Comparison of ENCODE assay signal across 10 mouse cellular contexts in the genomic region with DNA sequence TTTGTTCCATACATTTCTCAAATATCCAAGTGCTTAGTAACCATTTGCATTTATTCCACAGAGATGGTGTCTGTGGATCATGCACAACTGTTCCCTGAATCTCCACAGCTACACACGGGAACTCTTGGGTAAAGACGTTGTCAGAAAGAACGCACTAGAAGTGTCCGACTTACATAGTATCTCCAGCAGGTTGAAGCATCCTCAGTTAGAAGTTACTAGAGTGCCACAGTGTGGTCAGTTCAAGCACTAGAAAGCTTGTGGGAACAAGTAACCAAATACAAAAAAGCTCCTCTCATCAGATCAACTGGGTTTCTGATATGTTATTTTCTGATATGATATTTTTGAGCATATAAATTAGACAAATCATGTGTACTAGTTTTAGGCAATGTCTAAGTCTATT.
DNase-seq lines count a peak whose midpoint lies in the region; ATAC-seq and TF ChIP-seq lines count a peak whose summit lies in the region.
"Had no signal": no experiment of that assay in that cellular context is flagged by ENCODE, and none has a peak within 500 bp of the region (broad histone marks: within the 10 kb centered on the region; RNA-seq: fewer than 3 reads in every experiment).

No protein-coding gene starts in this region.

- H3K27ac ChIP-seq in forebrain, embryonic 13.5 days, result no peak overlapping the region
- H3K27ac ChIP-seq in forebrain, embryonic 12.5 days, result no peak overlapping the region
- no peak overlapping the region for H3K27ac ChIP-seq in limb, embryonic 14.5 days (replicated peaks; ENCODE audit: low read depth, low read length)
- H3K27ac ChIP-seq: liver, embryonic 15.5 days; neural tube, embryonic 12.5 days had no signal

- H3K36me3 ChIP-seq in forebrain, embryonic 13.5 days (ENCODE audit: poor library complexity, severe bottlenecking), result no peaks in the 10 kb centered on the region
- no peaks in the 10 kb centered on the region for H3K36me3 ChIP-seq in forebrain, embryonic 12.5 days (replicated peaks)
- no peaks in the 10 kb centered on the region for H3K36me3 ChIP-seq in limb, embryonic 14.5 days (ENCODE audit: control insufficient read depth, insufficient read depth, low read length)
- H3K36me3 ChIP-seq: liver, embryonic 15.5 days; neural tube, embryonic 12.5 days had no signal

- H3K4me1 ChIP-seq in forebrain, embryonic 13.5 days, result no peaks in the 10 kb centered on the region
- no peaks in the 10 kb centered on the region for H3K4me1 ChIP-seq in forebrain, embryonic 12.5 days
- H3K4me1 ChIP-seq in limb, embryonic 14.5 days (ENCODE audit: control insufficient read depth, insufficient read depth, low read length), result no peaks in the 10 kb centered on the region
- H3K4me1 ChIP-seq: liver, embryonic 15.5 days; neural tube, embryonic 12.5 days had no signal

- no peak overlapping the region for H3K4me3 ChIP-seq in forebrain, embryonic 13.5 days
- H3K4me3 ChIP-seq in forebrain, embryonic 12.5 days (replicated peaks), result no peak overlapping the region
- no peak overlapping the region for H3K4me3 ChIP-seq in limb, embryonic 14.5 days (replicated peaks; ENCODE audit: low read length)
- H3K4me3 ChIP-seq: liver, embryonic 15.5 days; neural tube, embryonic 12.5 days had no signal

- intact Hi-C loops in left cerebral cortex, postnatal 4 days (cut with DNase I), result loop anchor here (5.0 to 10.0 kb wide), 2 partner anchors 806 to 923 kb away; partner anchors contain the start of genes B430305J03Rik and Rap2b

- TF ChIP-seq POLR2A in brain, embryonic 14.5 days (IDR thresholded peaks at IDR 0.05; ENCODE audit: borderline replicate concordance, extremely low read depth, insufficient read depth, insufficient read length, poor library complexity, severe bottlenecking), result no peak
- TF ChIP-seq POLR2A in limb, embryonic 14.5 days (IDR thresholded peaks at IDR 0.05; ENCODE audit: borderline replicate concordance, extremely low read depth, insufficient read depth, insufficient read length), result no peak

- peak; percentile 40; the same call in 1 of the 2 replicates for TF ChIP-seq CTCF in brain, embryonic 14.5 days (IDR thresholded peaks at IDR 0.05; ENCODE audit: borderline replicate concordance, extremely low read depth, insufficient read depth, insufficient read length)

- no peak overlapping the region for H3K4me2 ChIP-seq in forebrain, embryonic 13.5 days
- no peak overlapping the region for H3K4me2 ChIP-seq in forebrain, embryonic 12.5 days
- H3K4me2 ChIP-seq in limb, embryonic 14.5 days (replicated peaks; ENCODE audit: low read depth, low read length, severe bottlenecking), result no peak overlapping the region
- H3K4me2 ChIP-seq: liver, embryonic 15.5 days; neural tube, embryonic 12.5 days had no signal

- H3K9me3 ChIP-seq in forebrain, embryonic 13.5 days (replicated peaks), result no peaks in the 10 kb centered on the region
- no peaks in the 10 kb centered on the region for H3K9me3 ChIP-seq in forebrain, embryonic 12.5 days
- no peaks in the 10 kb centered on the region for H3K9me3 ChIP-seq in limb, embryonic 14.5 days (ENCODE audit: control insufficient read depth, low read length)
- H3K9me3 ChIP-seq: liver, embryonic 15.5 days; neural tube, embryonic 12.5 days had no signal

- 75% methylated on average over 4 of the region's 4 CpGs for WGBS in forebrain, embryonic 13.5 days
- 70% methylated on average over 4 of the region's 4 CpGs for WGBS in forebrain, embryonic 12.5 days
- WGBS in limb, embryonic 14.5 days, result 54% methylated on average over 4 of the region's 4 CpGs

- DNase-seq in left cerebral cortex, adult 11 months (ENCODE audit: low spot score), result peak; percentile 23
- no peak for DNase-seq in left cerebral cortex, postnatal 4 days
- DNase-seq in brain, embryonic 14.5 days (ENCODE audit: low read depth), result peak; percentile 83
- DNase-seq in limb, embryonic 14.5 days (ENCODE audit: low spot score), result peak; percentile 45
- DNase-seq in adrenal gland, postnatal 25 days, result no peak
- DNase-seq in ovary, postnatal 14 days (ENCODE audit: low spot score), result no peak

- H3K9ac ChIP-seq in forebrain, embryonic 13.5 days, result no peak overlapping the region
- no peak overlapping the region for H3K9ac ChIP-seq in forebrain, embryonic 12.5 days
- H3K9ac ChIP-seq in limb, embryonic 14.5 days (ENCODE audit: low read depth, low read length, severe bottlenecking), result no peak overlapping the region
- H3K9ac ChIP-seq: liver, embryonic 15.5 days; neural tube, embryonic 12.5 days had no signal

- H3K27me3 ChIP-seq in forebrain, embryonic 13.5 days, result no peaks in the 10 kb centered on the region
- no peaks in the 10 kb centered on the region for H3K27me3 ChIP-seq in forebrain, embryonic 12.5 days
- H3K27me3 ChIP-seq in limb, embryonic 14.5 days (ENCODE audit: control insufficient read depth, insufficient read depth, low read length), result no peaks in the 10 kb centered on the region
- H3K27me3 ChIP-seq: liver, embryonic 15.5 days; neural tube, embryonic 12.5 days had no signal

- peak; percentile 74; the same call in 1 of the 2 replicates for ATAC-seq in forebrain, embryonic 13.5 days
- no peak for ATAC-seq in forebrain, embryonic 12.5 days (ENCODE audit: low FRiP score)
- ATAC-seq in limb, embryonic 14.5 days (ENCODE audit: low FRiP score, low read depth), result peak; percentile 67

Comparison
In these comparisons a context has a peak if more than half of its experiments do, and no peak if none do; other contexts are left out.
1. DNase-seq: peak in left cerebral cortex, adult 11 months (single experiment), brain, embryonic 14.5 days (single experiment) and limb, embryonic 14.5 days (single experiment); none in left cerebral cortex, postnatal 4 days (single experiment), adrenal gland, postnatal 25 days (single experiment) and ovary, postnatal 14 days (single experiment).